Mouse (Mus musculus): ENCODE results near the gene Olfr1160.
"Not testable (repeated sequence)": the region's sequence is repeated elsewhere in the genome, so short reads cannot be mapped to it uniquely, and the experiment has no call there.

Gene Olfr1160

GRCm38 (mm10) chr2:88007515-88008318, at the start of gene Olfr1160:
Gene Olfr1160, minus strand, starts transcription at chr2:88008268.
- no peak for DNase-seq

DNA sequence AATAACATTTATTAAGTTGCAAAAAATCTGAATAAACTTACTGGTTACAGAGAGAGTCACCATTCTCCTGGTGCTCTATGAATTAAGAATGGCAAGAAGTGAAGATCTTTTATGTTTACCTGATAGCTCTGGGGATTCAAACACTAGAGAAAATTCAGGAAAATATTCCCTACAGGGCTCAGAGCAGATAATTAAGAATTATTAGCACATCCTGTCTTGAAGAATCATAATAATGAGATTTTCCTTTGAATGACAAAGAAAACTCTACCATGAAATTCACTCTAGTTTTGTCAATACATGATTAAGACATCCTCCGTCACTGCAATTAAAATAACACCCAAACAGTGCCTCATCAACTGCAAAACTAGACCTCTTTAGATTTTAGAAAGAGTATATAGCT, 43.0 kb upstream of the Olfr1160 start, which contains the start of gene Olfr1162:
Olfr1162 (minus strand) TSS at position 101 of the 400 bp plus-strand sequence.
- DNase-seq = no peak

- DNase-seq = no peak
Observed at GRCm38 (mm10) chr2:88037599-88037998, 29.5 kb upstream of the Olfr1160 start, which contains the start of gene Olfr73. Gene Olfr73, minus strand, starts transcription at chr2:88037699.

GRCm38 (mm10) chr2:88022474-88022873, 14.4 kb upstream of the Olfr1160 start, which contains the start of gene Olfr1161:
Gene Olfr1161, plus strand, starts transcription at chr2:88022774.
- DNase-seq = not testable (repeated sequence)

DNA sequence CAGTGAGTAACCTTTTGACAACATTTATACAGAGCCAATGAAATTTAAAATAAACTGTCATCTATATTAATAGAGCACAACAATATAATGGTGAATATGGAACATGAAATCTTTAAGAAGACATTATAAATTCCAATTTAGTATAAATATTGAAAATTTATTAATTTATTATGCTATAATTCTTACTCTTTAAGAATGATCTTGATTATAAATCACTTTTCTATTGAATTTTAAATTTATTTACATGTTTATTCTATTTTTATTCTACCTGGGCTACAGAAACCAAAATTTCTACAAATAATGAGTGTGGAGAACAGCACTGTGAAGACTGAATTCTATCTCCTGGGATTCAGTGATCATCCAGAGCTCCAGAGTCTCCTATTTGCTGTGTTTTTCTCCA, 18.3 kb downstream of the Olfr1160 start, which contains the start of gene Olfr1158:
Olfr1158 (plus strand) TSS at position 301 of the 400 bp plus-strand sequence.
- no peak for DNase-seq

DNA sequence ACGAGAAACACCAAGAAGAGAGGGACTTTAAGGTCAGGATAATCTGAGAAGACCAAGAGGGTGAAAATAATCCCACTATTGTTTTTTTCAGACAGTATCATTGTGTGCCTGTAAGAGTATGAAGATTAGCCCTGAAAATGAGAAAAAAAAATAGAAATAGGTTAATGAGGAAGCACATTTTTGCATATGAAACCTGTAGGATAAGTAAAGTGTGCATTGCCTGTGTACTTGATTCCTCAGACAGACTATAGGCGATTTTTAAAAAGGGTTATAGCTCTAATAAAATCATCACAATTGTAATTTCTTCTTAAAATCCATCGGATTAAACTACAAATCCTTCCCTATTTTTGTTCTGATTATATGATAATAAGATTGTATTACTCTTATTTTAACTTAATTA, 33.5 kb downstream of the Olfr1160 start, which contains the start of gene Olfr74:
Olfr74 (minus strand) TSS at position 101 of the 400 bp plus-strand sequence.
- no peak for DNase-seq

DNA sequence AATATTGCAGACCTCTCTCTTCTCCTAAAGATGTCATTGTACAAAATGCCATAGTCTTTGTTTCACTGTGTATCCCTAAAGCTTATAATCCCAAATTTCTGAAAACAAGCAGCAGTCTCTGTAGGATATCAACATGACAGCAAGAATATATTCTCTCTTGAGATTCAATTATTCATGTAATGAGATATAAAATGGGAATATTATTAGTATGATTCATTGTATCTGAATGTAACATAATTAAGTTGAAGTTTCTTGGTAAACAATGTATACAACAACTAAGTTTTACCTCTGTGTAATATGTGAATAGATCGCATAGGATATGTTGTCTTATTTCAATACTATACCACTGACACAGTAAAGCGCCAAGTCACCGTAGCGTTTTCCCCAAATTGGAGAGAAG, 39.9 kb downstream of the Olfr1160 start, which contains the start of gene Olfr1157:
Olfr1157 (minus strand) TSS at position 101 of the 400 bp plus-strand sequence.
- DNase-seq = no peak

DNA sequence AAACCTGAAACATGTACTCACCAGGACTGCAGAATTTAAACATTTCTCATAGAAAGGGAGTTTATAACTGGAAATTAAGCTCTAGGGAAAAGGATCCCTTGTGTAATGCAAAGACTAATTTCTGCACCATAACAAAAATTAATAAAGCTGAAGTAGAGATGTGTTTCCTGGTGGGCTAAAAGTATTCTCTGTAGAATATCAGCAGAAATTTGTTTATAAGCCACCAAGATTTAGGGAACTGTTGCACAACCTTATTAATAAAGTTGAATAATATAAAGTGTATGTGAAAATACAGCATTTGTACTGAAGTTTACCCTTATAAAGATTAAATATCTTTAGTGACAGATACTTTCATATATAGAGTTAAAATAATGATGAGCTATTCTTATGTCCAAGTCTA, 55.1 kb downstream of the Olfr1160 start, which contains the start of gene Olfr1156:
Olfr1156 (minus strand) TSS at position 101 of the 400 bp plus-strand sequence.
- DNase-seq = no peak

Data from kidney, postnatal 25 days (tissue).